Mouse (Mus musculus) gastrocnemius, adult 2 months (tissue): Measurements from ENCODE around the gene Pla2g12b. TPM values are rescaled to one million over a fixed set of nuclear protein-coding genes. Genes with fewer than 3 reads are reported as not detected.
A peak's percentile ranks its signal among the peaks of the same experiment; 100 is the strongest.

Source experiments
- DNase-seq: peaks from one replicate; pipeline ENCODE4 v3.0.0; 2022
- H3K27ac ChIP-seq: fragments of 200-600 bp; 2 replicates; pipeline ENCODE4 v1.8.1; 2022; ENCODE audit warnings: mild to moderate bottlenecking
- H3K4me3 ChIP-seq: fragments of 200-600 bp; 2 replicates; pipeline ENCODE4 v1.8.1; 2022; ENCODE audit warnings: mild to moderate bottlenecking, moderate library complexity
- CTCF ChIP-seq: fragments of 200-600 bp; IDR thresholded peaks from 2 replicates; pipeline ENCODE4 v1.8.1; 2022; ENCODE audit warnings: antibody characterized with exemption, mild to moderate bottlenecking, moderate library complexity
- intact Hi-C: fragments of 180-260 bp; cut with DNase I; formaldehyde crosslinking; loops from one replicate; pipeline ENCODE4 v1.15.1; 2025
- total RNA-seq, 2 experiments: library from RNA; stranded (reverse); gene quantifications; 2 replicates each; pipeline ENCODE4 v1.2.3; 2021

Pla2g12b gene
- total RNA-seq, 2 experiments from 2014 or later: not detected

GRCm38 (mm10) chr10:59454631-59455030, 51.2 kb downstream of the Pla2g12b start:
- DNase-seq: no peak
- no peak for TF ChIP-seq CTCF
- no peak overlapping the region for H3K4me3 ChIP-seq
- intact Hi-C loops: loop anchor here (5.0 kb wide), 2 partner anchors 363 to 413 kb away; no protein-coding TSS in a partner anchor
- H3K27ac ChIP-seq: no peak overlapping the region

- Histone ChIP-seq H3K27ac (no peak overlapping the region), H3K4me3 (no peak overlapping the region)
- no peak for TF ChIP-seq CTCF
- intact Hi-C loops: no loop called here
- DNase-seq: no peak
These were observed 56.3 kb downstream of the Pla2g12b start for GRCm38 (mm10) chr10:59459767-59460166.

- intact Hi-C loops: no loop called here
- Histone ChIP-seq H3K4me3 (no peak overlapping the region), H3K27ac (no peak overlapping the region)
- DNase-seq: no peak
- no peak for TF ChIP-seq CTCF
These were observed 58.8 kb downstream of the Pla2g12b start for GRCm38 (mm10) chr10:59462307-59462706.

GRCm38 (mm10) chr10:59465546-59465945, 62.1 kb downstream of the Pla2g12b start:
- Histone ChIP-seq H3K27ac (no peak overlapping the region), H3K4me3 (no peak overlapping the region)
- intact Hi-C loops: no loop called here
- no peak for TF ChIP-seq CTCF
- DNase-seq: no peak

- DNase-seq: no peak
- no peak overlapping the region for H3K27ac ChIP-seq
- TF ChIP-seq CTCF: no peak
- intact Hi-C loops: no loop called here
- H3K4me3 ChIP-seq: no peak overlapping the region
These were observed 63.2 kb downstream of the Pla2g12b start for GRCm38 (mm10) chr10:59466626-59467025.

GRCm38 (mm10) chr10:59467297-59467696, 63.8 kb downstream of the Pla2g12b start:
- DNase-seq: no peak
- no peak for TF ChIP-seq CTCF
- no peak overlapping the region for H3K4me3 ChIP-seq
- H3K27ac ChIP-seq: no peak overlapping the region
- intact Hi-C loops: no loop called here

- Histone ChIP-seq H3K4me3 (no peak overlapping the region), H3K27ac (peak overlapping the region; percentile 38)
- TF ChIP-seq CTCF: no peak
- peak; percentile 79 for DNase-seq
- intact Hi-C loops: no loop called here
These were observed 67.0 kb downstream of the Pla2g12b start for GRCm38 (mm10) chr10:59470451-59470850.

Other genes with a start within 250 kb of the Pla2g12b start
- 1 to 10 TPM; 6.0 to 7.6 TPM for gene Sept10, start 181.8 kb upstream of the Pla2g12b start, total RNA-seq
- under 1 TPM; 0.75 to 0.77 TPM for gene Sowahc, start 181.7 kb upstream of the Pla2g12b start, total RNA-seq
- 10 to 100 TPM; 32.5 to 49.8 TPM for gene P4ha1, start 80.4 kb upstream of the Pla2g12b start, total RNA-seq
- 100 to 1,000 TPM; 149 to 171 TPM for gene Gm10273, start 8.0 kb upstream of the Pla2g12b start, total RNA-seq
- gene Oit3, start 38.1 kb downstream of the Pla2g12b start, total RNA-seq: under 1 TPM in 1 of 2 experiments, not detected in 1; 0.11 TPM
- gene Gm10322, start 212.4 kb downstream of the Pla2g12b start, total RNA-seq: not detected
- 10 to 100 TPM; 36.0 to 42.0 TPM for gene Mcu, start 213.0 kb downstream of the Pla2g12b start, total RNA-seq